Mouse (Mus musculus) stomach, embryonic 16.5 days (tissue): Measurements from ENCODE around the gene Mthfd1l. TPM values are rescaled to one million over a fixed set of nuclear protein-coding genes. Genes with fewer than 3 reads are reported as not detected.
A peak's percentile ranks its signal among the peaks of the same experiment; 100 is the strongest.

ENCODE experiments used
- ATAC-seq: fragments of 200-750 bp; cut with Nextera tagmentation; 2 replicates; pipeline ENCODE4 v1.8.0; 2017; ENCODE audit warnings: moderate number of reproducible peaks, moderate TSS enrichment; ENCODE audit not compliant: insufficient read depth, low FRiP score
- H3K27ac ChIP-seq: fragments of 300-500 bp; sonication (generic); 2 replicates; pipeline ENCODE4 v1.5.1; 2014; ENCODE audit warnings: low read length
- H3K27me3 ChIP-seq: fragments of 300-500 bp; sonication (generic); 2 replicates; pipeline ENCODE4 v1.6.1; 2014; ENCODE audit warnings: low read length, control low read depth, mixed read lengths; ENCODE audit not compliant: control insufficient read depth, insufficient read depth
- H3K36me3 ChIP-seq: fragments of 300-500 bp; sonication (generic); 2 replicates; pipeline ENCODE4 v1.6.1; 2014; ENCODE audit warnings: low read length; ENCODE audit not compliant: control insufficient read depth, insufficient read depth
- H3K4me1 ChIP-seq: fragments of 300-500 bp; sonication (generic); 2 replicates; pipeline ENCODE4 v1.6.1; 2014; ENCODE audit warnings: low read length, control low read depth, mixed read lengths; ENCODE audit not compliant: control insufficient read depth, insufficient read depth
- H3K4me2 ChIP-seq: fragments of 300-500 bp; sonication (generic); 2 replicates; pipeline ENCODE4 v1.6.1; 2014; ENCODE audit warnings: low read depth, low read length, mixed read lengths
- H3K4me3 ChIP-seq: fragments of 300-500 bp; sonication (generic); replicated peaks from 2 replicates; pipeline ENCODE4 v1.5.1; 2014; ENCODE audit warnings: mild to moderate bottlenecking, low read length
- H3K9ac ChIP-seq: fragments of 300-500 bp; sonication (generic); 2 replicates; pipeline ENCODE4 v1.6.1; 2014; ENCODE audit warnings: low read length
- H3K9me3 ChIP-seq: fragments of 300-500 bp; sonication (generic); replicated peaks from 2 replicates; pipeline ENCODE4 v1.6.1; 2016; ENCODE audit warnings: low read length, control low read depth; ENCODE audit not compliant: control insufficient read depth
- WGBS: fragments of 180-500 bp; shearing (Covaris S2); extraction: QIAGEN DNeasy Blood & Tissue Kit; methylation state at CpG from one replicate; pipeline ENCODE4 v1.1.7; 2014; 5-methylcytosine and 5-hydroxymethylcytosine counted together
- polyA plus RNA-seq: library from polyadenylated mRNA; unstranded; fragments of >200 nt; fragmentation: Nextera tagmentation; extraction: Ambion mirVana; gene quantifications from 2 replicates; pipeline ENCODE4 v1.2.1, GENCODE M21; 2015

Gene Mthfd1l
- polyA plus RNA-seq, 1 experiment from 2014 or later, result 14.0 TPM

DNA sequence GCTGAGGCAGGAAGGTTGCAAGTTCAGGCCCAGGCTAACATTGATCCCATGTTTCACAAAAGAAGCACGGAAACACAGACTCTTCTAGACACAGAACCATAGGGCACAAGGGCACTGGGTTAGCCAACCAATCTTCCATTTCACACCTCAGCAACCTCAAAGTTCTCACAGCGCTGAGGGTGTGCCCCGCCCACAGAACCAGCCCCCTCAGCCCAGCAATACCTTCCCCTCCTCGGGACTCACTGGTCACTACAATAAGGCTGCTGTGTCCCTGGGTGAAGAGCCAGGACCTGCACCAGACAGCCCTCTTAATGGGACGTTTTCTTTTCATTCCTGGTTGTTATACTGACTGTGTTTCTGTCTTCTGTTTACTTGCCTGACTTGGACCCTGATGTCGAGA, 181.1 kb downstream of the Mthfd1l start:
- ATAC-seq, result no peak; the same call in 1 of the 2 replicates
- no peak overlapping the region for H3K27ac ChIP-seq

DNA sequence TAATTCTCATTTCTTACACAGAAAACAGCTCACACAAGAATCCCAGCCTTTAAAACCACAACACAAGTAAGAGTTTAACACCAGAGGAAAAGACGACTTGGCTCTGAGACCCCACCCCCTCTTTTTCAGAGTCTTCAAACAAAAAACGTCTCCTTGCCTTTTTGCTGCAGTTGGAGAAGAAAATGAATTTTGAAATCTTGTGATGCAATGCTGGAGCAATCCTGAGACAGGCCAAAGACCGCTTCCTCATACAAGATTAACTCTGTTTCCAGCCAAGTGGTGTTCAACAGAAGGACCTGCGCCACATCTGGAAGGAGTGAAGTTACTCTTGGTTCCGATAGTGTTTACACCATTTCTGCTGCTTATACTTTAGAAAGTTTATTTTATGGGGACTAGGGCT, 182.6 kb downstream of the Mthfd1l start:
- ATAC-seq, result no peak
- peaks cover 3% of the 10 kb centered on the region; the same call in 1 of the 2 replicates for H3K36me3 ChIP-seq
- no peaks in the 10 kb centered on the region for H3K27me3 ChIP-seq
- WGBS, result 37% methylated on average over 5 of the region's 5 CpGs
- no peak overlapping the region for H3K4me3 ChIP-seq
- no peaks in the 10 kb centered on the region for H3K9me3 ChIP-seq
- peaks cover 12% of the 10 kb centered on the region for H3K4me1 ChIP-seq
- no peak overlapping the region for H3K9ac ChIP-seq
- H3K4me2 ChIP-seq, result no peak overlapping the region
- peak overlapping the region; percentile 43 for H3K27ac ChIP-seq

More for the DNA sequence above, 181.1 kb downstream of the Mthfd1l start:
- Histone ChIP-seq H3K4me2 (no peak overlapping the region), H3K36me3 (peaks cover 3% of the 10 kb centered on the region; the same call in 1 of the 2 replicates), H3K9me3 (no peaks in the 10 kb centered on the region), H3K27me3 (no peaks in the 10 kb centered on the region), H3K4me3 (no peak overlapping the region), H3K9ac (no peak overlapping the region), H3K4me1 (no peaks in the 10 kb centered on the region)
- 61% methylated on average over 6 of the region's 6 CpGs for WGBS

DNA sequence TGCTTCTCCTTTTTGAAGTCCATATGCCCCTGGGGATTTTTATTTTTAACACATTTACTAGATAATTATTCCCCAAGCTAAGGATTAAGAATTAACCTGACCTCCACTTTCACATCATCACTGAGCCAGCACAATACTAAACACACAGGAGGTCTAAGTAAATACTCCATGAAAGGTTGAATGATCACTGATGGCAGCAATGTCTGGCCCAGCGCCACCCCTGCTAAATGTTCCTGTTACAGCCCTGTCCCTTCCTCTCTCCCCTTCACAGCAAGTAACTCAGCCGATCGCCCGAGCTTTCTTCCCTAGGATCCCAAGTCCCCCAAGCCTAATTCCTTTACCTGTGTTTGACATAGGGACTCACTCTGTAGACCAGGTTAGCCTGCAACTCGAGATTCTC, 185.6 kb downstream of the Mthfd1l start:
- peaks cover 14% of the 10 kb centered on the region for H3K4me1 ChIP-seq
- no peaks in the 10 kb centered on the region for H3K27me3 ChIP-seq
- no peak overlapping the region for H3K4me2 ChIP-seq
- no peak overlapping the region for H3K9ac ChIP-seq
- H3K9me3 ChIP-seq, result no peaks in the 10 kb centered on the region
- no peak overlapping the region for H3K4me3 ChIP-seq
- 37% methylated on average over 5 of the region's 5 CpGs for WGBS
- ATAC-seq, result no peak
- peak overlapping the region; percentile 81 for H3K27ac ChIP-seq
- H3K36me3 ChIP-seq, result no peaks in the 10 kb centered on the region

DNA sequence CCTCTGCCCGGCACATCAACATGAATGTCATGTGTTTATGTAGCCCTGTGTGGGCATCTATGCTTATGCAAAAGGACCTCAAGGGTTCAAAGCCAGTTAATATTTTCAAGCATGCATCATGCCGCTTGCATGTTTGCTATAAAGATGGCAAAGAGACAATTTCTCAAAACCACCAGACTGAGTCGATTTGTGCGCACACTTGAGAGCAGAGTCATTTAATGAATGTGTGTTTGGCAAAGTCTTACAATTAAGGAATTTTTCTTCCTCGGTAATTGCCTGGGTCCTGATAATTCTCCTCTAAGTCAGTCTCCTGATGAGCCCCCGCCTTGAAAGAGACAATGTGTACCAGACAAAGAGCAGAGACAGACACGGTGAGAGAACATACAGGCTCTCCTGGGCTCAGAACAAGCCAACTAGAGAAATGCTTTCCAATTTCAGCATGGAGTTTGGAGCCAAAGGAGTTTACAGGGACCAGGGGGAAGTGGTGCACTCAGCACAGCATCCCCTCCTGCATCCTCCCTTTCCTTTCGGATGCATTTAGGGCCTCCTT, 186.7 kb downstream of the Mthfd1l start:
- Histone ChIP-seq H3K9ac (no peak overlapping the region), H3K36me3 (no peaks in the 10 kb centered on the region), H3K4me3 (no peak overlapping the region), H3K27ac (peak overlapping the region; percentile 81), H3K9me3 (no peaks in the 10 kb centered on the region), H3K4me1 (peaks cover 14% of the 10 kb centered on the region), H3K27me3 (no peaks in the 10 kb centered on the region), H3K4me2 (no peak overlapping the region)
- ATAC-seq, result peak; percentile 27; the same call in 1 of the 2 replicates
- WGBS, result 43% methylated on average over 8 of the region's 8 CpGs

DNA sequence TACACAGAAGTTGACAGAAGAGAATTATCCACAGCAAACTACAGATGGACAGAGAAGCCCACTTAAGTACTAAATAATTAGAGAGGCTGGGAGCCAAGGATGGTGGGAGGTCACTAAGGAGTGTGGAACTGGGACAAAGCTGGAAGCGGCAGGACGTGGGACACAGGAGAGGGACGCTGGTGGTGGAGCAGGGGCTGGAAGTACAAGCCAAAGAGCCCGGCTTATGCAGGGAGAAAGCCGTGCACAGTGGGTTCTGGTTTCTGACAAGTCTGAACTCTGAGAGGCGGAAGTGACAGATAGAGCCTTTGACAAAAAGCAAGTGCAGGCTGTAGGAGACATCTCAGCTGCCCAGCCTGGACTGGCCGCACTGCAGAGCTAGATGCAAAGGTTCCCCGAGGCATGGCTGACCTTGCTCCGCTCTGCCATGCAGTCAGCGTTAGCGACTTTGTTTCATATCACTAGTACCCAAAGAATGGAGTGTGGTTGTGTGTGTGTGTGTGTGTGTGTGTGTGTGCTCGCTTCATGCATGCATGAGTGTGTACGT, 187.4 kb downstream of the Mthfd1l start:
- no peak for ATAC-seq
- H3K4me3 ChIP-seq, result no peak overlapping the region
- no peaks in the 10 kb centered on the region for H3K36me3 ChIP-seq
- peak overlapping the region; percentile 81 for H3K27ac ChIP-seq
- no peaks in the 10 kb centered on the region for H3K27me3 ChIP-seq
- no peak overlapping the region for H3K4me2 ChIP-seq
- 0 out of 2 replicates have a peak overlapping the region, but pooled peaks have one; percentile 21 for H3K9ac ChIP-seq
- H3K4me1 ChIP-seq, result peaks cover 14% of the 10 kb centered on the region
- WGBS, result 46% methylated on average over 13 of the region's 13 CpGs
- H3K9me3 ChIP-seq, result no peaks in the 10 kb centered on the region

DNA sequence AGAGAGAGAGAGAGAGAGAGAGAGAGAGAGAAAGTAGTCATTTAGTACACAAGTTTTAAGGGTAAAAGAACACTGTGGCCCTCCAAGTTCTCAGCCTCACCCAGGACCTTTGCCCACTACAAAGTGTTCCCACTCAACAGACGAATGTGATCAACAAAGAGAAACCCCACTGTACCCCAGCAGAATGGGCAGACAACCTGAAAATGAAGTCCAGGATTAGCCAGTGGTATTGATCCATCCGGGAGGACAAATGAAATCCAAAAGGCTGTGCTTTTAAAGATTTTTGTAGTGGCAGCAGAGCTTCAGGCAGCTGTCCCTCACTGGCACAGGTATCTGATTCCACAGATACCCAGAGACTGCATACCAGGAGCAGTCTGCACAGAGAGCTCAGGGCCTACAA, 189.1 kb downstream of the Mthfd1l start:
- no peak overlapping the region for H3K4me3 ChIP-seq
- ATAC-seq, result no peak
- no peak overlapping the region for H3K4me2 ChIP-seq
- no peak overlapping the region for H3K27ac ChIP-seq
- no peaks in the 10 kb centered on the region for H3K36me3 ChIP-seq
- no peak overlapping the region for H3K9ac ChIP-seq
- WGBS, result 68% methylated on average over 2 of the region's 2 CpGs
- peaks cover 14% of the 10 kb centered on the region for H3K4me1 ChIP-seq
- no peaks in the 10 kb centered on the region for H3K27me3 ChIP-seq
- H3K9me3 ChIP-seq, result no peaks in the 10 kb centered on the region

DNA sequence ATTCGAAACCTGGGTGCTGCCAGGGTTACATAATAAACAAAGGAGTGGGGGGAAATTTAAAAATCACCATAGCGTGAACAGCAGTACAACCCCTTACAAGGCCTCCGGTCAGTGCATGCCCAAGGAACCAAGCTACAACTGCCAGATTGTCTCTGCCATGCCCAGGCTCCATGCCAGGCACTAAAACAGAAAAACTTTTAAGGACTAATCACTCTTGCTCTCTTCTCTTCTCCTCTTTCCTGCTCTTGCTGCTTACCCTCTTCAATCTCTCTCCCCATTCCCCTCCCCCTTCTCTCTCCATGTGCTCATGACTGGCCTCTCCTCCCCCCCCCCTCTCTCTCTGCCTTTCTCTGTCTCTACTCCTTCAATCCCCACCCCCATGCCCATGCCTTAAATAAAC, 190.1 kb downstream of the Mthfd1l start:
- no peak for ATAC-seq
- H3K4me3 ChIP-seq, result no peak overlapping the region
- no peak overlapping the region for H3K4me2 ChIP-seq
- no peak overlapping the region for H3K9ac ChIP-seq
- 0 out of 2 replicates have a peak overlapping the region, but pooled peaks have one; percentile 42 for H3K27ac ChIP-seq
- H3K27me3 ChIP-seq, result no peaks in the 10 kb centered on the region
- no peaks in the 10 kb centered on the region for H3K9me3 ChIP-seq
- H3K36me3 ChIP-seq, result no peaks in the 10 kb centered on the region
- 75% methylated on average over 3 of the region's 3 CpGs for WGBS
- H3K4me1 ChIP-seq, result peaks cover 14% of the 10 kb centered on the region

DNA sequence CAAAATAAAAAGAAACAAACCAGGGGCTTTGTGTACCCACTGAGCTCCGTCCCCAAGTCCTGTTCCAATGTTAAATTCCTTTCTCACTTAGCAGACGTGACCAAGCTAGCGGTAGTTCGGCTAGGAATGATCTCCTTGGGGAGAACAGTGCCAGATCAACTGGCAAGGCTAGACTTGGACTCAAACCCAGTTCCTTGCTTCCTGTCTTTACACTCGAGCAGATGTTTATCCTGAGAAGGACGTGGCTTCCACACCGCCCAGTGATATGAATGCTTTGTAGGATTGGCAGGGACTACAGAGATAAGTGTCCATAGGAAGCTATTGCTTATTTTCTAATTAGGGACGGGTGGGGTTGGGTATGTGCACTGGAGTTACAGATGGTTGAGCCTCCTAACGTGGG, 191.8 kb downstream of the Mthfd1l start:
- Histone ChIP-seq H3K27me3 (no peaks in the 10 kb centered on the region), H3K4me3 (no peak overlapping the region), H3K27ac (no peak overlapping the region), H3K4me2 (no peak overlapping the region), H3K4me1 (peaks cover 10% of the 10 kb centered on the region; the same call in 1 of the 2 replicates), H3K9me3 (no peaks in the 10 kb centered on the region), H3K36me3 (no peaks in the 10 kb centered on the region), H3K9ac (no peak overlapping the region)
- ATAC-seq, result no peak
- 75% methylated on average over 9 of the region's 9 CpGs for WGBS

DNA sequence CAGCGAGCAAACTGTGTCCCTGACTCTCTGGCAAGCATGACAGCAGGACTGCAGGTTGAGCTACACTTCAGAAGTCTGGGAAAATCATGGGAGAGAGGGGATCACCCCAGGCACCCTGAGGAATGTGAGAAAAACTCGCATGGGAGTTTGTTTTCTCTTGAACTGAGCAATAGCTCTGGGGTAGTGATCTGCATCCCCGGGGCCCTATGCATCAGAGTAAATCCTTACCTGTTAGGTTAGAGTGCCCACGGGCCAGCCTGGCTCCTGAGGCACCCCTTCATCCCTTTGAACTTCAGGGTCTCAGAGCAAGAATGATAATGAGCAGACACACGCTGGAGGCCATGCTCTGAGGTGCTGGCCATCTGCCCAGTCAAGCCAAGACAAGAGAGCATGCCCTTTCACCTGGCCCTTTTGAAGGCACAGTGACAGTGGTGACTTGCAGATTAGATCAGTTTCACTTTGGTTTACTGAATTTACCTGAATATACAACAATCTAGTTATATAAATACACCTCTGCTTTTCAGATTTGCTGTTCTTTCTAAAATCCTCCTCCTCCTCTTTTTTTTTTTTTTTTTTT, 195.4 kb downstream of the Mthfd1l start:
- WGBS, result 21% methylated on average over 5 of the region's 5 CpGs
- no peak for ATAC-seq

More for the DNA sequence above, 195.4 kb downstream of the Mthfd1l start:
- H3K4me1 ChIP-seq, result no peaks in the 10 kb centered on the region
- H3K36me3 ChIP-seq, result no peaks in the 10 kb centered on the region
- H3K9me3 ChIP-seq, result no peaks in the 10 kb centered on the region
- H3K9ac ChIP-seq, result no peak overlapping the region
- no peak overlapping the region for H3K27ac ChIP-seq
- H3K4me3 ChIP-seq, result no peak overlapping the region
- H3K4me2 ChIP-seq, result no peak overlapping the region
- H3K27me3 ChIP-seq, result no peaks in the 10 kb centered on the region
